Mouse (Mus musculus) kidney, adult 2 months (tissue): ENCODE measurements at regions not wholly inside any gene's neighbourhood (a gene's known extent, or its start where the extent isn't known, plus 50 kb on each side); places are given as distances from the start of the nearest gene placed in this dataset.

Experiments used
- CTCF ChIP-seq: fragments of 200-500 bp; conservative IDR thresholded peaks from 2 replicates; pipeline ENCODE4 v1.5.1; 2011; ENCODE audit warnings: low read depth, mild to moderate bottlenecking, control low read depth, low read length, moderate library complexity, mixed read lengths; ENCODE audit not compliant: insufficient read depth, insufficient read length
- POLR2A ChIP-seq: fragments of 200-500 bp; IDR thresholded peaks from one replicate; pipeline ENCODE4 v1.6.1; 2011; ENCODE audit warnings: low read depth, low read length, control low read depth

- no peak for TF ChIP-seq CTCF
- no peak for TF ChIP-seq POLR2A
Measured at GRCm38 (mm10) chr5:64474868-64475267, 318.8 kb downstream of the Tbc1d1 start.
